Mouse (Mus musculus): ENCODE results near the gene Car11. TPM values are rescaled to one million over a fixed set of nuclear protein-coding genes. Genes with fewer than 3 reads are reported as not detected.

Gene Car11
- total RNA-seq, 2 experiments from 2014 or later: 182 TPM

DNA sequence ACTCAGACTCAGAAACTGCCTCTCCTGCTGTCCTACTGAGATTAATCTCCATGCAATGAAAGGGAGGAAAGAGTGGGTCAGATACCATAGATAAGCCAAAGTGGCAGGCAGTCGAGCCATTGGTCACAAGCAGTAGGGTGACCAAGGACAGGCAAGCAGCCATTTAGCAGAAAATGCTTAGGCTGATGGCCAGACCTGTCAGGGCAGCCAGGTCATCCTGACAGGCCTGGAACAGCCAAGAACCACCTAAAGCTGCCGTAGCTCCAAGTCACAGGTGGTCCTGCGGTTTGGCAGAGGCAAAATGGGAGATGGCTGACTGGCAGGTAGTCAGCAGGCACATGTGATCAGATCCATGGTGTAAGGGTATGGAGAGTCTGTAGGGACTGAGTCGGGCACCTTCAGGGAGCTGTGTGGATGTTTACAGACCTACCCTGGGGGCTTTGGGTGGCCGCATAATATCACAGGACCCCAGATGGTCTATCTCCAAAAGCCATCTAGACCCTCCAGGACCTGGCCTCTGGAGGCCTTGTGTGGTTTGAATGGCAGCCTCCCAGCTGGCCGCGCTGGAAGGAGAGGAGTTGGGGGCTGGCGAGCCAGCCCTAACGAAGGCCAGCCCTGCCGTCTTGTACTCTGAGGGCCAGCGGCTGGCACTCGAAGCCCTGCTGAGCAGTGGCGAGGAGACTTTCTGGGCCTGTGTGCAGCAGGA, 22.2 kb downstream of the Car11 start:
- DNase-seq (ENCODE audit: low spot score in 2 of 2): no peak

DNA sequence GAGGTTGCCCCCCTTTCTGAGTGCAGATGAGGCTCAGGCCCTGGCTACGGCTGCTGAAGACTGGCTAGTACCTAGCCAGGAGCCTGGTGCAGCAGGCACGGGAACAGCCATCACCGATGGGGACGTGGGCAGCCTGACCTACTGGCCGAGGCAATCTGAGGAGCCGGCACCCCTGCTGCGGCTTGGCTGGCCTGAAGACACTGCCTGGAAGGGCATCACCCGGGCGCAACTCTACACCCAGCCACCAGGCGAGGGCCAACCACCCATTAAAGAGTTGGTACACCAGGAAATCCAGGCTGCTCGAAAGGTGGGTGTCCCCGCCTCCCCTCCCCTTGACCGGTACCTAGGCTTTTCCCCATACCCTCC, 22.7 kb downstream of the Car11 start:
- DNase-seq (ENCODE audit: low spot score in 2 of 2): no peak

DNA sequence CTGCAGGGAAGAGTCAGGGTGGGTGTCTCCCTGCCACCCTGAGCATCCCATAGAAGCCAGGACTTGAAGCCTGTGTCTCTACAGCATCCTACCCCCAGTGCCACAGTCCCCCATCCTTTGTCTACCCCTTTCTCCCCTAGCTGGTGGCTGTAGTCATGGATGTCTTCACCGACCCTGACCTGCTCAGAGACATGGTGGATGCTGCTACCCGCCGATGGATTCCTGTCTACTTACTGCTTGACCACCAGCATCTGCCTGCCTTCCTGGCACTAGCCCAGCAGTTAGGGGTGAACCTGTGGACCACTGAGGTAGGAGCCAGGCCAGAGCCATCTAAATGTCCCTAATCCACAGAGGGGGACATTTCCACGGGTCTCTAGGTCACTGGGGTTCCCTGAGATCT, 23.7 kb downstream of the Car11 start:
- DNase-seq (ENCODE audit: low spot score in 2 of 2): no peak

DNA sequence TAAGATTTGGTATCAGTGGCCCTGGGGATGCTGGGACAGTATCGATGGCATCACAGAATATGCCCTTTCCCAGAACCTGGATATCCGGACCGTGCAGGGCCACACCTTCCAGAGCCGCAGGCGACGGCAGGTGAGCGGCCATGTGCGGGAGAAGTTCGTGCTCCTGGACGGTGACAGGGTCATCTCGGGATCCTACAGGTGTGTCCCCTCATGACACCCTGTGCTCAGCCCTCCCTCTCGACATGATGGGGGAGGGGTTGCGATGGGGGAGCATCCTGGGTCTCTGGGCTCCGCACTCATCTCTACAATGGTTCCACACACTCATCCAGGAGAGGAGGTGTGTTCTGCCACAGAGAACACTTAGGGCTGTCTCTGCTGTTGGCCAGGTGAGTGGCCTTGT, 24.1 kb downstream of the Car11 start:
- no peak for DNase-seq (ENCODE audit: low spot score in 2 of 2)

DNA sequence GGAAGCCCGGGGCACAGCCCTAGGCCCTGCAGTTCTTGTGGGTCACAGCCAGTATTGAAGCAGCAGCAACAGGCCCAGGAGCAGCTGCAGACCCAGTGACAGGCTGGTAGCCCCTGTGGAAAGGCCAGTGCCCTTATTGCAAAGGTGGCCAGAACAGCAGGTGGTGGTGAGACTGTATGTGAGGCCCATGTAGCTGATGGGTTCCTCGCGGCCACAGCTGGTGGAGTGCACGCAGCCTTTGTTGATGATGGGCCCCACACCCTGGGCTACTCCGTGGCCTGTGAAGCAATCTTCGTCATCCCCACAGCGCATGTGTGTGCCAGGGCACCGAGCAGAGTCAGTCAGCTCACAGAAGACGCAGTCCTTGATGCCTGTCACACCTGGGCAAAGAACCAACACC, 25.5 kb downstream of the Car11 start:
- DNase-seq (ENCODE audit: low spot score in 2 of 2): no peak

DNA sequence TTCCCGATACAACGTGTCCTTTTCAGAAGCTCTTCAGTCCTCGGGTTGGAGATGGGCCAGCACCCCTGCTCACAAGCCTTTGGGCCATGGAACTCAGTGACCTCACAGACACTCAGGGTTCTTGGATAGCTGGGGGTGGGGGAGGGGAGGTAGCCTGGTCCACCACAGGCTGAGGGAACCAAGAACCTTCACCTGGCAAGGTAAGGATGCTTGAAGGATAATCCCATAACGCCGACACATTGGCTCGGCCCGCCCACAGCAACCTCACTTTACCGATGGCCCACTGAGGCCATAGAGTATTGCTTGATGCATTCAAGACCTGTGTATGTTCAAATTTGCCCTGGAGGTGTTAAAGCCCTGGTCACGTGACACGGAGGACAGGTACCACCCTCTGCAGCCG, 26.1 kb downstream of the Car11 start, which contains the start of gene Spaca4:
TSS of gene Spaca4 (minus strand) at position 101 of the 400 bp plus-strand sequence.
- no peak for DNase-seq (ENCODE audit: low spot score in 2 of 2)

DNA sequence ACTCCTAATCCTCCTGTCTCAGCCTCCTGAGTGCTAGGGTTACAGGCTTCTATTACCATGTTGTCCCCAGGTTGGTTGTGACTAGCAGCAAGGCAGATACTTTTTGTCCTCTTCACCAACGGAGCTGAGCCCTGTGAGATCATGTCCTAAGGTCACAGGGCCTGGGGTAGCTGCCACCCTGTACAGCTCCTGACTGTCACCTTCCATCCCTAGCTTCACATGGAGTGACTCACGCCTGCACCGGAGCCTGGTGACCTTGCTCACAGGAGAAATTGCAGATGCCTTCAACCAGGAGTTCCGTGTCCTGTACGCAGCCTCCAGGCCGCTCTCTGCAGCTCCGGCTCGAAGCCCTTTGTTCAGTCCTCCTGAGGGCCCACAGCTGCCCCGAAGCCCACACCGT, 26.8 kb downstream of the Car11 start:
- no peak for DNase-seq (ENCODE audit: low spot score in 2 of 2)

DNA sequence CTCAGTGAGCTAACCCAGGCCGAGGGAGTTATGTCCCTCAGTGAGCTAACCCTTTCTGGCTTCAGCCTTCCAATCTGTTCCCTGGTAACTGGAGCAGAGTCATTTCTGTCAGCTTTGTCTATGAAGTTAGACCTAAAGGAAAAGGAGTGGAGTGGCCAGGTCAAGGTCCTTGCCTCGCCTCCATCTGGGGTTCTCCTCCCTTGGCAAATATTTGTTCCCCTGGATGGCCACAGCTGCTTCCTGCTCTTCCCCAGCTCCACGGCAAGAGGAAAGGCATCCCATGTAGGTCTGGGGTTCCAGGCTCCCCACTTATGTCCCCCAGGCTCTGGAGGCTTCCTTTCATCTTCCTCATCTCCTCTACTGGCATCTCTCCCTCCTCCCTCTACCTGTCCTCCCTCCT, 28.0 kb downstream of the Car11 start:
- no peak for DNase-seq (ENCODE audit: low spot score in 2 of 2)

DNA sequence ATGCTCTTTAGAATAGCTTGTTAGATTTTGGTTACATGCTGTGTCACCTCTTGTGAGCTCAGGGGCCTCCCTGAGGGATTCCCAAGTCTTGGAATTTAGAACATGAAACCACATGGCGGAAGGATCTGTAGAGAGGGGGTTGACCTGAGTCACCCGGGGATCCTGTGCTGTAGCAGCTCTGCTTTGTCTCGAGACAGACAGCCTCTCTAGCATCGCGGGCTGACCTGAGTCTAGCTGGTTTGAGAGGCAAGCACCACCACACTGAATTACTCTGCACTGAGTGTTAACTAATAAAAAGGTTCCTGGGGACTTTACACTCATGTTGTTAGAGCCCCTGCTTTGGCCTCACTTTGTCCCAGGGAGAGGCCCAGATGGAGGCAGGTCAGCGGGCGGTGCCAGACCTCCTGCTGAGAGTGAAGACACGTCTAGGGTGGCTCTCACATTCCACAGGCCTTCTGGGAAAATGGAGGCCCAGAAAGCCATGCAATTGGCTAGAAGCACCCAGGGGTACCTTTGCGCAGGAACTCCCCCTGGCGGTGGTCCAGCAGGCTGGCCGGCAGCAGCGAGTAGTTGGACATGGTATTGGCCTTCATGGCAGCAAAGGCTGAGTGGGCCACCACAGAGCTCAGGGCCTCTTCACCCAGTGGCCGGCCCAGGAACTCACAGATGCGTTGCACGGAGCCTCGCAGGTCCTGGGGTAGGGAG, 31.2 kb downstream of the Car11 start:
- DNase-seq (ENCODE audit: low spot score in 2 of 2): no peak

DNA sequence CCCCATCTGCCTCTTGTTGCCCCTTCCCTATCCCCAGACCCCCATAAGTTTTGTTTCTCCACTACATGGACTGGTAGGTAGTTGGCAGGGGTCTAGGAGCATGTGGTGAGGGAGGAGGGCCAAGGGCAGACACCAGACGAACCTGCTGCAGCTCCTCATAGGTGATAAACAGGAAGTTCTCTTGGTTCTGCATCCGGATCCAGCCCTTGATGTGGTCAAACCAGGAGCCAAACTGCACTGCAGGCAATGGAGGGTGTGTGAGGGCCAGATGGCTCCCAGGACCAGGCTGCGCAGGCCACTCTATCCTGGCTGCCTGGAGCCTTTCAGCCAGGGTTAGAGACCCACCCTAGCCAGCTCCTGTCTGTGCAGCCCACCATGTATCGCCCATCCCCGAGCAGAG, 33.8 kb downstream of the Car11 start:
- DNase-seq (ENCODE audit: low spot score in 2 of 2): no peak

DNA sequence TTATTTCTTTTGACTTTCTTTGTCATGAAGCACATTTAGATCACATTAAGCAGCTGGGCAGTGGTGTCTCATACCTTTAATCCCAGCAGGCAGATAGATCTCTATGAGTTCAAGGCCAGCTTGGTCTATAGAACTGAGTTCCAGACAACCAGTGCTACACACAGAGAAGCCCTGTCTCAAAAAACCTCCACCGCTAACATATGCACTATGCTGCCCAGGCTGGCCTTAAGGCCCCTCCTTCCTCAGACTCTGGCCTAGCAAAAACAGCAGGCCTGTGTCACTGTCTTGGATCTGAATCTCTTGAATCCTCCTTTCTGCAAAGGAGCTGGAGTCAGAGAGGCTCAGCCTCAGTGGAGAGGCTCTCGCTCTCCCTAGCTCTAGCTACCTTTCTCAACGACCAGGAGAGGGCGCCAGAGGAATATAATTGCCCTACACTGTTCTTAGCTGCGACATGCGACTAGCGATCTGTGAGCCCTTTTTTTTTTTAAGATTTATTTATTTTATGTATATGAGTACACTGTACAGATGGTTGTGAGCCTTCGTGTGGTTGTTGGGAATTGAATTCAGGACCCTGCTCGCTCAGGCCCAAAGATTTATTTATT, 39.6 kb downstream of the Car11 start:
- peak; percentile 77 to 91 for DNase-seq (ENCODE audit: low spot score in 2 of 2)

DNA sequence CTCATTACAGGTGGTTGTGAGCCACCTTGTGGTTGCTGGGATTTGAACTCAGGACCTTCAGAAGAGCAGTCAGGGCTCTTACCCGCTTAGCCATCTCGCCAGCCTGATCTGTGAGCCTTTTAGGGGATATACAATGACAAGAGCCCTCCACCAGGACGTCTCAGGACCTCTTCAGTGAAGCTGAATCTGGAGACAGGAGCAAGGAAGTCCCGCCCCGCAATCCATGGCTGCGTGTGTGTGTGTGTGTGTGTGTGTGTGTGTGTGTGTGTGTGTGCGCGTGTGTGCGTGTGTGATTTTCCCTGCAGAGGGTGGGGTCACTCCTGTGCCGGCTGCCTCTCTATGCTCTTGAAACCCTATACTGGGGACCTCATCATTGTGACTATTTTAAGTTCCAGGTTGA, 40.2 kb downstream of the Car11 start:
- DNase-seq (ENCODE audit: low spot score in 2 of 2): no peak

DNA sequence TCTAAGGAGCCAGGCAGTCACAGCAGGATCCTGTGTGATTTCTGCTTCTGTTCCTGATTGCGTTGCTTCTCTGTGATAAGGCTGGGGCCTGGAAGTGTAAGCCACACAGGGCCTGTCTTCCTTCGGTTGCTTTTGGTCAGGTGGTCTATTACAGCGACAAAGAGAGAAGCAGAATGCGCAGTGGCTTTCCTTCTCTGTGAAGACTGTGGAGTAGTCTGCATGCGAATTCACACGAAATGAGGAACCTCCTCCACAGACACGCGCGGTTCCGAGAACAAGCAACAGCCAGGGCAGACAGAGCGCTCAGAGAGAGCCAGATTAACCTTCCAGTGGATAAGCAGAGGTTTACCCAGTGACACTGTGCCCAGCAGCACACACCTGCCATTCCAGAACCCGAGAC, 41.7 kb downstream of the Car11 start:
- DNase-seq (ENCODE audit: low spot score in 2 of 2): peak in 1 of 2 experiments; percentile 49

DNA sequence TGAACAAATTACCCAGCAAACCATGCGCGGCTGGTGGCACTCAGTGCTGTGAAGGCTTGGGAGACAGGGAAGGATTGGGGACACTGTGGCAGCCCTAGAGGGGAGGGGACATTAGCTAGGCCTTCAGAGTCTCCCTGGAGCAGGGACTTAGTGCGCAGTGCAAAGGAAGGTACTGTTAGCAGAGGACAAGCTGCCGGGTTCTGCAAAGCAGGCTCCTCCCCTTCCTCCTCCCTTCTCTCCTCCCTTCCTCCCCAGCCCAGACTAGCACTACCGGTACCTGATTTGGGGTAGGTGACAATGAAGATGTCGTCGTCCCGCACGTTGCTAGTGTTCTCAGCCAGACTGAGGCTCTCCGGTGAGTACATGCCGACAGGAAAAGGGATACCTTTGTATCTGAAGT, 42.1 kb downstream of the Car11 start:
- peak in 1 of 2 experiments; percentile 55 for DNase-seq (ENCODE audit: low spot score in 2 of 2)

DNA sequence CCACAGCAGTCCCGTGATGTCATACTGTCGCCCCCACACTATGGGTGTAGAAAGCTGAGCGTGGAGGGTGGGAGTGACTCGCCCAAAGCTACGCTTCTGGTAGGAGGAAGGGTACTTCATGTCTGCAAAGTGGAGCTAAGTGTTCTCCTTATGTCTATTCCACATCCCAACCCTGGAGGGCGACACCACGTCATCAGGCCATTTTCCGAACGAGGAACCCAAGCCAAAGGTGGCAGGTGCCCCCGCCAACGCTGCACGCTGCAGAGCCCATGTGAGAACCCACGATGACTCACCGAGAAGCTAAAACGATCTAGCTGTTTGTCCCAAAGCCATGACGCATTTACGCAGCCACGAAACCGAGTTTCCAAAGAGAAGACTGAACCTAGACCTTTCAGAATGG, 42.7 kb downstream of the Car11 start:
- DNase-seq (ENCODE audit: low spot score in 2 of 2): peak; percentile 85 to 95

DNA sequence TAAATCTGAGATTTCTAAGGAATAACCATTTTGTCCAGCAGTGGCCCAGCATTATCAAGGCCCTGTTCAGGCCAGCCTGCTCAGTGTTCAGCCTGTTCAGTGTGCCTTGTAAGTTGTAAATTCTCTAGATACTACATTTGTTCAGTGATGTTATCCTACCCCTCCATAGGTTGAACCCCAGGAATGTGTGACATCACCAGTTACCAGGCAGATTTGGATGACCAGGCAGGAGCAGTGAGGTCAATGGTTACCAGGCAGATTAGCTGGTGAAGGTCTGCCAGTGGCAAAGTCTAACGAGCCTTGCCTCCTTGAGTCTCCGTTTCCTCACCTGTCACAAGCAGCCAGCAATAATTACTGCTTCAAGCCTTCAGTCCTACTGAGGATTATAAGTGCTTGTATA, 44.7 kb downstream of the Car11 start:
- peak in 1 of 2 experiments; percentile 71 for DNase-seq (ENCODE audit: low spot score in 2 of 2)

DNA sequence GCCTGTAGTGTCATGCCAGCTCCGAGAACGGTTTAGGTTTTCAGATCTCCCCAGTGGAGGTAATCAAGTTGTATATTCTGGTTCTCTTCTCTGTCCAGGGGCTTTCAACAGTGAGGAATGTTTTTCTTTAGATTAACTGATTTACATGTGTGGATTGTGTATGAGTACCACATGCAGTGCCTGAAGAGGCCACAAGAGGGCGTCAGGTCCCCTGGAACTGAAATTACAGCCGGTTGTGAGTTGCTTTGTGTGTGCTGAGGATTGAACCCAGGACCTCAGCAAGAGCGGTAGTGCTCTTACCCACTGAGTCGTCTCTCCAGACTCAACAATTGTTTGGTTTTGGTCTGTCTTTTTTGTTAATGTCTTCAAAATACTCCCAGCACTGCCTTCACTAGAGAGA, 46.9 kb downstream of the Car11 start:
- DNase-seq (ENCODE audit: low spot score in 2 of 2): no peak

DNA sequence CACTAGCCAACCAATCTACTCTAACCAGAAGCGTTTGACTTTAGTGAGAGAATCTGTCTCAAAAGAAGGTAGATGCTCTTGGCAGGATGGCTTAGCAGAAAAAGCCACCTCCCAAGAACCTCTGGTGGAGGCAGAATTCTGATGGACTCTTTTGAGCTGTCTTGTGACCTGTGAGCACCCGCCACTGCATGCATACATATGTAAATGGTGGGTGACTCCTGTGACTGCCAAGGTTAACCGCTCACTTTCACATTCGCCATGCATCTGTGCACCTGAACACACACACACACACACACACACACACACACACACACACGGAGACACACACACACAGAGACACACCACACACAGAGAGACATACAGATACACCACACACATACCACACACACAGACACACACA, 47.8 kb downstream of the Car11 start:
- DNase-seq (ENCODE audit: low spot score in 2 of 2): no peak

DNA sequence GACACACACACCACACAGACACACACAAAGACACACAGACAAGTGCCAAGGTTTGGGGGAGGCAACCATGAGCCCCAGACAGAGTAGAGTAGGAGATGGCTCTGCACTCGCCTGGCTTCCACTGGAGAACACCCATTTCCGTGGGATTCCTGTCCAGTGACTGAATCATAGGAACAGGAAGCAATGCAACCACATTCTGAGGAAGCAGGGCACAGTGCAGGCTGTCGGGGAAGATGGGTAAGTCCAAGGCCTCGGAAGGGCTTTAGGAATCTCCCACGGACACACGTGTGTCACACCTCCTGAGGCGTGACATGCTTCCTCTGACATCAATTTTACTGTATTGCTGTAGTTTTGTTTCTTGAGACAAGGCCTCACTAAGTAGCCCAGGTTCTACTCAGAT, 48.5 kb downstream of the Car11 start:
- no peak for DNase-seq (ENCODE audit: low spot score in 2 of 2)

DNA sequence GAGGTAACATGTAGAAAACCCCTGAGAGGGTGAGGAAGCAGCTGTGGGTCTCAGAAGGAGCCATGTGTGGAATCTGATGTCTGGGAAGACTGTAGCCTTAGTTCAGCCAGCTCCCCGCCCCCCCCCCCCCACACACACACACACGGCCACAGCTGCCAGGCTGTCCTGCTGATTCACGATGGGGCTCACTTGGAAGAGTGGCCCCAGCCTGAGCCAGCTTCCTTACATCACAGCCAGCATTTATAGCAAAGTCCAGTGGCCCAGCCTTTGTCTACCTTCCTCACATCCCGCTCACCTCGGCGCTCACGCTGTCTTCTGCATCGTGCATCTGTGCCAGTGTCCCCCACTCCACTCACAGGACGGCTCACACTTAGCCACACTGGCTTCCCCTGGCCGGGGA, 49.8 kb downstream of the Car11 start:
- DNase-seq (ENCODE audit: low spot score in 2 of 2): no peak

DNA sequence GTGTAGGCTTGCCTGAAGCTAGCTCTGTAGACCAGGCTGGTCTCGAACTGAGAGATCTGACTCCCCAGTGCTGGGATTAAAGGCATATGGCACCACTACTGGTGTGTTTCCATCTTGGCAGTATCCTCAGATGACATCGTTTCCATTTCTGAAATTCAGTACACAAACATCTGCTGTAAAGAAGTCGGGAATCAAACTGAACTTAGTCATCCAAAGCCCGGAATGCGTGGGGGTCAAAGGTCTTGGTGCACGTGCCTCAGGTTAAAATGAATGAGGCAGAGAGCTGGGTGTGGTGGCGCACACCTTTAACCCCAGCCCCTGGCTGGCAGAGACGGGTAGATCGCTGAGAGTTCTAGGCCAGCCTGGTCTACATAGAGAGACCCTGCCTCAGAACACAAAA, 50.5 kb downstream of the Car11 start:
- no peak for DNase-seq (ENCODE audit: low spot score in 2 of 2)
